Mouse (Mus musculus) E14TG2a.4 (cell line): ENCODE results near the gene Arl15.

ENCODE experiments used
- H3K27me3 ChIP-seq: 2 replicates; pipeline ENCODE4 v1.6.1; 2014; ENCODE audit warnings: low read length, control low read depth; ENCODE audit not compliant: insufficient read depth
- H3K36me3 ChIP-seq: 2 replicates; pipeline ENCODE4 v1.6.1; 2014; ENCODE audit warnings: low read length, control low read depth; ENCODE audit not compliant: insufficient read depth
- H3K4me1 ChIP-seq: replicated peaks from 2 replicates; pipeline ENCODE4 v1.6.1; 2014; ENCODE audit warnings: low read depth, low read length, control low read depth
- H3K4me3 ChIP-seq: replicated peaks from 2 replicates; pipeline ENCODE4 v1.5.1; 2014; ENCODE audit warnings: mild to moderate bottlenecking, low read length
- H3K9me3 ChIP-seq: 2 replicates; pipeline ENCODE4 v1.6.1; 2014; ENCODE audit warnings: low read length, control low read depth
- CTCF ChIP-seq: conservative IDR thresholded peaks from 2 replicates; pipeline ENCODE4 v1.5.1; 2014; ENCODE audit warnings: low read length
- NANOG ChIP-seq: IDR thresholded peaks from 2 replicates; pipeline ENCODE4 v1.6.1; 2014; ENCODE audit warnings: borderline replicate concordance, low read length, mixed read lengths
- POU5F1 ChIP-seq: IDR thresholded peaks from 2 replicates; pipeline ENCODE4 v1.6.1; 2014; ENCODE audit warnings: low read length, borderline replicate concordance

Gene Arl15

GRCm38 (mm10) chr13:113949708-113950107 lies 155.4 kb downstream of the Arl15 start:
- no peaks in the 10 kb centered on the region for H3K4me1 ChIP-seq
- no peaks in the 10 kb centered on the region for H3K36me3 ChIP-seq
- no peaks in the 10 kb centered on the region for H3K27me3 ChIP-seq
- TF ChIP-seq NANOG (no peak), CTCF (no peak), POU5F1 (no peak)
- H3K4me3 ChIP-seq = no peak overlapping the region
- H3K9me3 ChIP-seq = no peaks in the 10 kb centered on the region

- Histone ChIP-seq H3K27me3 (no peaks in the 10 kb centered on the region), H3K9me3 (no peaks in the 10 kb centered on the region), H3K36me3 (no peaks in the 10 kb centered on the region), H3K4me3 (no peak overlapping the region), H3K4me1 (no peaks in the 10 kb centered on the region)
- no peak for TF ChIP-seq NANOG
Measured at GRCm38 (mm10) chr13:113950131-113950530, 155.8 kb downstream of the Arl15 start.

- Histone ChIP-seq H3K4me3 (no peak overlapping the region), H3K9me3 (no peaks in the 10 kb centered on the region), H3K27me3 (no peaks in the 10 kb centered on the region), H3K4me1 (no peaks in the 10 kb centered on the region), H3K36me3 (no peaks in the 10 kb centered on the region)
- TF ChIP-seq NANOG (no peak), CTCF (no peak), POU5F1 (no peak)
Measured at GRCm38 (mm10) chr13:113957438-113957837, 163.1 kb downstream of the Arl15 start.

GRCm38 (mm10) chr13:113964945-113965344 lies 170.6 kb downstream of the Arl15 start:
- H3K4me1 ChIP-seq = no peaks in the 10 kb centered on the region
- H3K9me3 ChIP-seq = no peaks in the 10 kb centered on the region
- TF ChIP-seq CTCF = no peak
- TF ChIP-seq POU5F1 = no peak
- no peak for TF ChIP-seq NANOG
- H3K36me3 ChIP-seq = peaks cover 16% of the 10 kb centered on the region
- no peaks in the 10 kb centered on the region for H3K27me3 ChIP-seq
- no peak overlapping the region for H3K4me3 ChIP-seq

- Histone ChIP-seq H3K4me3 (no peak overlapping the region), H3K27me3 (no peaks in the 10 kb centered on the region), H3K36me3 (peaks cover 16% of the 10 kb centered on the region), H3K4me1 (peaks cover 13% of the 10 kb centered on the region), H3K9me3 (no peaks in the 10 kb centered on the region)
- TF ChIP-seq POU5F1 (no peak), NANOG (no peak), CTCF (no peak)
Measured at GRCm38 (mm10) chr13:113970706-113971105, 176.4 kb downstream of the Arl15 start.

GRCm38 (mm10) chr13:113972401-113972800 lies 178.1 kb downstream of the Arl15 start:
- Histone ChIP-seq H3K4me3 (no peak overlapping the region), H3K4me1 (peaks cover 13% of the 10 kb centered on the region), H3K9me3 (no peaks in the 10 kb centered on the region), H3K36me3 (peaks cover 15% of the 10 kb centered on the region), H3K27me3 (no peaks in the 10 kb centered on the region)
- TF ChIP-seq NANOG (no peak), CTCF (no peak), POU5F1 (no peak)

- TF ChIP-seq CTCF = no peak
- no peak for TF ChIP-seq NANOG
- TF ChIP-seq POU5F1 = no peak
- no peak overlapping the region for H3K4me3 ChIP-seq
- no peaks in the 10 kb centered on the region for H3K9me3 ChIP-seq
- H3K4me1 ChIP-seq = peaks cover 13% of the 10 kb centered on the region
- no peaks in the 10 kb centered on the region for H3K36me3 ChIP-seq
- no peaks in the 10 kb centered on the region for H3K27me3 ChIP-seq
Measured at GRCm38 (mm10) chr13:113974866-113975265, 180.6 kb downstream of the Arl15 start.

- H3K4me1 ChIP-seq = peaks cover 13% of the 10 kb centered on the region
- H3K27me3 ChIP-seq = no peaks in the 10 kb centered on the region
- no peak overlapping the region for H3K4me3 ChIP-seq
- H3K9me3 ChIP-seq = no peaks in the 10 kb centered on the region
- TF ChIP-seq CTCF = no peak
- no peak for TF ChIP-seq POU5F1
- no peak for TF ChIP-seq NANOG
- H3K36me3 ChIP-seq = no peaks in the 10 kb centered on the region
Measured at GRCm38 (mm10) chr13:113975722-113976121, 181.4 kb downstream of the Arl15 start.

- H3K4me3 ChIP-seq = no peak overlapping the region
- peaks cover 13% of the 10 kb centered on the region for H3K4me1 ChIP-seq
- no peaks in the 10 kb centered on the region for H3K9me3 ChIP-seq
- no peaks in the 10 kb centered on the region for H3K27me3 ChIP-seq
- TF ChIP-seq POU5F1 (no peak), CTCF (no peak), NANOG (no peak)
- H3K36me3 ChIP-seq = no peaks in the 10 kb centered on the region
Measured at GRCm38 (mm10) chr13:113976936-113977335, 182.6 kb downstream of the Arl15 start.
